Mouse (Mus musculus): Measurements from ENCODE around the gene Ccdc152.

- TF ChIP-seq CTCF (IDR thresholded peaks at IDR 0.05; ENCODE audit: control insufficient read depth, insufficient read depth, insufficient read length), result no peak
- TF ChIP-seq MYOG (IDR thresholded peaks at IDR 0.05; ENCODE audit: control insufficient read depth, extremely low read depth, insufficient read length), result no peak
- TF ChIP-seq USF1 (IDR thresholded peaks at IDR 0.05; ENCODE audit: low read depth), result no peak
- TF ChIP-seq CEBPB (IDR thresholded peaks at IDR 0.05; ENCODE audit: low read depth), result no peak
Observed at GRCm38 (mm10) chr15:3290435-3290834, 12.9 kb downstream of the Ccdc152 start.
